Mouse (Mus musculus) liver, embryonic 13.5 days (tissue): ENCODE measurements around the gene Tle4. TPM values are rescaled to one million over a fixed set of nuclear protein-coding genes. Genes with fewer than 3 reads are reported as not detected.

ENCODE experiments used
- ATAC-seq: fragments of 200-750 bp; cut with Nextera tagmentation; 2 replicates; pipeline ENCODE4 v1.8.0; 2017; ENCODE audit warnings: low read depth, mild to moderate bottlenecking, moderate number of reproducible peaks, moderate library complexity
- DNase-seq: peaks from one replicate; pipeline ENCODE4 v3.0.0; 2022
- H3K27ac ChIP-seq: fragments of 300-500 bp; sonication (generic); 2 replicates; pipeline ENCODE4 v1.5.1; 2015; ENCODE audit warnings: moderate library complexity, mild to moderate bottlenecking, inconsistent platforms
- H3K27me3 ChIP-seq: fragments of 300-500 bp; sonication (generic); 2 replicates; pipeline ENCODE4 v1.6.1; 2015; ENCODE audit warnings: mild to moderate bottlenecking, inconsistent platforms
- H3K36me3 ChIP-seq: fragments of 300-500 bp; sonication (generic); 2 replicates; pipeline ENCODE4 v1.6.1; 2015; ENCODE audit warnings: mild to moderate bottlenecking, inconsistent platforms
- H3K4me1 ChIP-seq: fragments of 300-500 bp; sonication (generic); replicated peaks from 2 replicates; pipeline ENCODE4 v1.6.1; 2015; ENCODE audit warnings: inconsistent platforms
- H3K4me2 ChIP-seq: fragments of 300-500 bp; sonication (generic); 2 replicates; pipeline ENCODE4 v1.6.1; 2015; ENCODE audit warnings: inconsistent platforms, mild to moderate bottlenecking, moderate library complexity
- H3K4me3 ChIP-seq: fragments of 300-500 bp; sonication (generic); replicated peaks from 2 replicates; pipeline ENCODE4 v1.5.1; 2015; ENCODE audit warnings: mild to moderate bottlenecking, inconsistent platforms
- H3K9ac ChIP-seq: fragments of 300-500 bp; sonication (generic); 2 replicates; pipeline ENCODE4 v1.6.1; 2015; ENCODE audit warnings: mild to moderate bottlenecking, inconsistent platforms
- H3K9me3 ChIP-seq: fragments of 300-500 bp; sonication (generic); replicated peaks from 2 replicates; pipeline ENCODE4 v1.6.1; 2016; ENCODE audit warnings: inconsistent platforms
- WGBS: fragments of 180-500 bp; shearing (Covaris S2); methylation state at CpG from one replicate; pipeline ENCODE4 v1.1.7; 2015; ENCODE audit not compliant: insufficient replicate concordance; 5-methylcytosine and 5-hydroxymethylcytosine counted together
- polyA plus RNA-seq: library from polyadenylated mRNA; unstranded; fragments of >200 nt; fragmentation: Nextera tagmentation; extraction: Ambion mirVana; gene quantifications from 2 replicates; pipeline ENCODE4 v1.2.1, GENCODE M21; 2015

Gene Tle4
- polyA plus RNA-seq, 1 experiment from 2014 or later: 4.5 TPM

DNA sequence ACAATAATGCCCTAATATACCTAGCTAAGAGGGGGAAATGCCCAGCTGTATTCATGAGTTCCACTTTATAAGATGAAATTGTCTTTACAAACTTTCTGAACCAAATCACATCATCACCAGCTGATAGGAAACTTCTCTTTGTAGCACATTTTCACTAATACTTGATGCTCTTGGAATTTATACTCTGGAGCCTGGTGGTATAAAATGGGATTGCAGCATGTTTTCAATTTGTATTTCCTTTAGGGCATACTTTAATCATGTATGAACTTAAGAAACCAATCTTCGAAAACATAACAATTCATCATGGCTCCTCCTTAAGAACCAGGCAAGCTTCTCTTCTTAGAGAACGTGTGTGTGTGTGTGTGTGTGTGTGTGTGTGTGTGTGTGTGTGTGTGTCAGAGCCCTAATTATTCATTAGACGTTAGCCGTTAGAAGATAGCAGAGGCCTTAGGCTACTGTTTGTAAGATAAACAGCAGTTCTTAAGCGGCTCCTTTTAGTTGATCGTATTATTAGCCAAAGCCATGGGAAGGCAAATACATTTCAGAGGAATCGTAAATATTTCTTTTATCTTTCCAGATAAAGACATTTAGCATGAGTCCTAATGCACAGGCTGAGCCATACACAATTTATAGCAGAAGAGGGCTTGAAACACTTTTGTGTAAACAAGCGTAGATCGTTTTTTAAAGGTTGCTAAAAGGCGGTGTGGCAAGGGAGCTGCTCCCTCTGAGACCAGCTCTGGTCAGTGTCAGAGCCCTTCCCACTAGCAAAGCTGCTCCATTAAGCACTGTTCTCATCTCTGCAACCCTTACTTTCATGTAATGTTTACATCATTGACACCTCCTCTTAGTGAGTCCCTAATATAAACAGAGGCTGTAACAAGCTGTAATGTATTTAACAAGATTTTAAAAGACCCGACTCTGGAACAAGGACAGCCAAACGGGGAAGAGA, 173.6 kb downstream of the Tle4 start:
- ATAC-seq (peak; percentile 54), DNase-seq (no peak)
- 38% methylated on average over 12 of the region's 12 CpGs for WGBS
- no peak overlapping the region for H3K27ac ChIP-seq
- H3K27me3 ChIP-seq: no peaks in the 10 kb centered on the region
- no peaks in the 10 kb centered on the region for H3K9me3 ChIP-seq
- no peak overlapping the region for H3K4me2 ChIP-seq
- peaks cover 45% of the 10 kb centered on the region for H3K4me1 ChIP-seq
- H3K36me3 ChIP-seq: no peaks in the 10 kb centered on the region
- no peak overlapping the region for H3K4me3 ChIP-seq
- H3K9ac ChIP-seq: no peak overlapping the region

DNA sequence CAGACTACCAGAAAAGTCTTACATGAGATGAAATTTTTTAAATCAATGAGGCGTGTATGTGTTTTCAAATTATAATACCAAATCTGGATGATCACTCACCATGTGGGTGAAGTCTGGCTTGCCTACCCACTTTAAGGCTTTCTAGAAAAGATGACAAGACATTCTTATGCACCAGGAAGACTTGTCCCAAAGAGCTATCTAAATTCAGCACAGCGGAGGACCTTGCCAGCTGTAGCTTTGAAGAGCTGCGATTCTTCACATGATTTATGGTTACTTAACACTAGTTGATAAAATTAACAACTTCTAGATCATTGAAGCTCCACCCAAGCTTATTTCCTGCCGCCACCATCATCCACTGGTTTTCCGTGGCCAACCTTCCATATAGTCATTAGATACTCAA, 176.2 kb downstream of the Tle4 start:
- no peaks in the 10 kb centered on the region for H3K36me3 ChIP-seq
- WGBS: 65% methylated on average over 5 of the region's 5 CpGs
- H3K9ac ChIP-seq: no peak overlapping the region
- H3K27ac ChIP-seq: no peak overlapping the region
- no peak for DNase-seq
- H3K27me3 ChIP-seq: no peaks in the 10 kb centered on the region
- no peak overlapping the region for H3K4me2 ChIP-seq
- H3K9me3 ChIP-seq: no peaks in the 10 kb centered on the region
- H3K4me3 ChIP-seq: no peak overlapping the region
- ATAC-seq: no peak
- H3K4me1 ChIP-seq: peaks cover 43% of the 10 kb centered on the region

DNA sequence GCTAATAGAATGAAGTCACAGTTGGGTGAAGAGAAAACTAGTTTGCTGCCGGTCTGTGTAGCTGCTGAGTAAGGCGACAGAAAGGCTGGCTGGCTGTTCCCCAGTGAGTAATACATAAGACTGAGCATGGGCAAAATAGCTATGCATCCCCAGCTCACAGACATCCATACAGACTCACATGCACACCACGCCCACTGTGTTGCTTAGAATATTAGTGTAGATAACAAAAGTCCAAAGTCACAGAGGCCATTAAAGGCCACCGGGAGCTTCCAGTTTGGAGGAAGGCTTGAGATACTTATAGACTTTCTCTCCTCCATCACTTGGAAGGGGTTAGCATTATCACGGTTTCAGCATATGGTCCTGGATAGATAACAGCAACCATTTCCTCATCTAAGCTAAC, 178.0 kb downstream of the Tle4 start:
- WGBS: 32% methylated on average over 5 of the region's 5 CpGs
- H3K9ac ChIP-seq: no peak overlapping the region
- no peaks in the 10 kb centered on the region for H3K36me3 ChIP-seq
- ATAC-seq (peak; percentile 73), DNase-seq (no peak)
- H3K9me3 ChIP-seq: no peaks in the 10 kb centered on the region
- no peak overlapping the region for H3K4me2 ChIP-seq
- H3K4me3 ChIP-seq: no peak overlapping the region
- H3K27ac ChIP-seq: no peak overlapping the region
- 0 out of 2 replicates have a peak, but pooled peaks cover 1% of the 10 kb centered on the region for H3K27me3 ChIP-seq
- peaks cover 25% of the 10 kb centered on the region for H3K4me1 ChIP-seq

GRCm38 (mm10) chr19:14416845-14417244, 181.0 kb downstream of the Tle4 start:
- 49% methylated on average over 5 of the region's 5 CpGs for WGBS
- no peak overlapping the region for H3K4me3 ChIP-seq
- DNase-seq: no peak

GRCm38 (mm10) chr19:14415996-14416395, 181.9 kb downstream of the Tle4 start:
- Histone ChIP-seq H3K27me3 (0 out of 2 replicates have a peak, but pooled peaks cover 3% of the 10 kb centered on the region), H3K4me1 (peaks cover 9% of the 10 kb centered on the region), H3K9me3 (no peaks in the 10 kb centered on the region), H3K4me3 (no peak overlapping the region), H3K9ac (no peak overlapping the region), H3K36me3 (no peaks in the 10 kb centered on the region), H3K4me2 (no peak overlapping the region), H3K27ac (no peak overlapping the region)
- no peak for ATAC-seq
- no peak for DNase-seq
- WGBS: 65% methylated on average over 6 of the region's 6 CpGs

More at GRCm38 (mm10) chr19:14416845-14417244, 181.0 kb downstream of the Tle4 start:
- no peaks in the 10 kb centered on the region for H3K36me3 ChIP-seq
- 0 out of 2 replicates have a peak, but pooled peaks cover 3% of the 10 kb centered on the region for H3K27me3 ChIP-seq
- H3K9ac ChIP-seq: no peak overlapping the region
- ATAC-seq: no peak
- H3K4me1 ChIP-seq: peaks cover 12% of the 10 kb centered on the region
- H3K27ac ChIP-seq: no peak overlapping the region
- no peaks in the 10 kb centered on the region for H3K9me3 ChIP-seq
- no peak overlapping the region for H3K4me2 ChIP-seq

GRCm38 (mm10) chr19:14414957-14415356, 182.9 kb downstream of the Tle4 start:
- Histone ChIP-seq H3K4me2 (no peak overlapping the region), H3K9ac (no peak overlapping the region), H3K27ac (no peak overlapping the region), H3K27me3 (0 out of 2 replicates have a peak, but pooled peaks cover 3% of the 10 kb centered on the region), H3K36me3 (no peaks in the 10 kb centered on the region), H3K9me3 (no peaks in the 10 kb centered on the region), H3K4me1 (peaks cover 6% of the 10 kb centered on the region), H3K4me3 (no peak overlapping the region)
- 22% methylated on average over 4 of the region's 4 CpGs for WGBS
- ATAC-seq (no peak), DNase-seq (no peak)

DNA sequence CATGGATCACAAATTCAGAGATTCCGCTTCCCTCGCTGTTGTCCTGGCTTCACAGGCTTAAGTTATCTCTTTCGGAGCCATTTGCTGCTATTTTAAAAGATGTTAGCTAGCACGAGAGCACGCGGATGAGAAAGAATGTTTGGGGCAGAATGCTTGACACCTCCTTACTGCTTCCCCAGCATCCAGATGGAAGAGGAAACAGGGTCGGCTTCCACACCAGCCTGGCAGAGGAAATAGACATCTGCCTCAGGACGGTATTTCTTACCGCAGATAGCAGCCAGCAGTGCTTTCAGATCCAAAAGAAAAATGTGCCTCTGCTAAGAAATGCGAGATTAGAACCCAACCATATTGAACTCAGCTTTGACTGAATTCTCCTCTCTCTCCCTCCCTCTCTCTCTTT, 191.2 kb downstream of the Tle4 start:
- ATAC-seq (no peak), DNase-seq (no peak)
- no peaks in the 10 kb centered on the region for H3K9me3 ChIP-seq
- H3K9ac ChIP-seq: no peak overlapping the region
- 38% methylated on average over 10 of the region's 10 CpGs for WGBS
- no peaks in the 10 kb centered on the region for H3K27me3 ChIP-seq
- H3K27ac ChIP-seq: no peak overlapping the region
- no peak overlapping the region for H3K4me2 ChIP-seq
- H3K4me1 ChIP-seq: no peaks in the 10 kb centered on the region
- H3K36me3 ChIP-seq: no peaks in the 10 kb centered on the region
- H3K4me3 ChIP-seq: no peak overlapping the region
